Mouse (Mus musculus) CH12.LX (cell line): ENCODE data around the gene Erbin.

Experiments used
- CTCF ChIP-seq, 2 experiments: IDR thresholded peaks in 1 of 2; conservative IDR thresholded peaks in 1 of 2; 2 replicates each; pipeline ENCODE4 v1.5.1; 2011 to 2012; ENCODE audit warnings: low read depth in 2 of 2, low read length in 2 of 2, improper control_type of control experiment in 1 of 2, inconsistent platforms in 1 of 2, mild to moderate bottlenecking in 1 of 2, moderate library complexity in 1 of 2
- POLR2A ChIP-seq: IDR thresholded peaks from 2 replicates; pipeline ENCODE4 v1.6.1; 2011; ENCODE audit warnings: low read depth, mild to moderate bottlenecking, improper control_type of control experiment, low read length
- USF2 ChIP-seq: conservative IDR thresholded peaks from 2 replicates; pipeline ENCODE4 v1.6.1; 2011; ENCODE audit warnings: low read depth, low read length, improper control_type of control experiment

DNA sequence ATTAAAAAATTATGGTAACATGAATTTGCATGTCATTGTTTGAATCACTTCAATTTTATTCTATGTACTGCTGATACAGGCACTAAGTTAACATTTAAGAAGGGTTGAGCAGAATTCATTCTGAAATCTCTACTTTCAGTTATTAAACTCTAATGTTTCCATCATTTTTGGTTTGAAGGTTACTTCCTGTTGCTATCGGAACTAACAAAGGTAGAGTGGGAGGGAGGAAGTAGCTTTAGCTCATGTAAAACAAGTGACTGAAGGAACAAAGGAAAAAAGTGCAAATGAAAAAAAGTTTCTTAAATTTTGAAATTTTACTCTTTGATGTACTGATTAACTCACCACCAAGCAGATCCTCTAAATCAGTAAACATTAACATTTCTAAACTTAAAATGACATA is 98.0 kb downstream of the Erbin start:
- no peak for TF ChIP-seq CTCF (conservative IDR thresholded peaks at IDR 0.05 in 1 of 2, IDR thresholded peaks at IDR 0.05 in 1 of 2; ENCODE audit: low read depth in 2 of 2, low read length in 2 of 2)
- TF ChIP-seq USF2: no peak
- TF ChIP-seq POLR2A: no peak
